Mouse (Mus musculus) kidney, adult 2 months (tissue): Measurements from ENCODE around the gene Cav1. TPM values are rescaled to one million over a fixed set of nuclear protein-coding genes. Genes with fewer than 3 reads are reported as not detected.

ENCODE experiments used
- DNase-seq: peaks from one replicate; pipeline ENCODE4 v3.0.0; 2021
- H3K27ac ChIP-seq: fragments of 200-500 bp; 2 replicates; pipeline ENCODE4 v1.5.1; 2012; ENCODE audit warnings: low read depth, low read length, control low read depth, inconsistent platforms; ENCODE audit not compliant: insufficient read depth
- H3K27me3 ChIP-seq: fragments of 200-500 bp; replicated peaks from 2 replicates; pipeline ENCODE4 v1.6.1; 2012; ENCODE audit warnings: mild to moderate bottlenecking, moderate library complexity, low read length, inconsistent platforms; ENCODE audit not compliant: control insufficient read depth, insufficient read depth
- H3K36me3 ChIP-seq: fragments of 200-500 bp; 2 replicates; pipeline ENCODE4 v1.6.1; 2012; ENCODE audit warnings: mild to moderate bottlenecking, moderate library complexity, low read length, inconsistent platforms; ENCODE audit not compliant: control insufficient read depth, insufficient read depth
- H3K4me1 ChIP-seq: fragments of 200-500 bp; 2 replicates; pipeline ENCODE4 v1.6.1; 2011; ENCODE audit warnings: low read length; ENCODE audit not compliant: control insufficient read depth, insufficient read depth
- H3K4me3 ChIP-seq: fragments of 200-500 bp; 2 replicates; pipeline ENCODE4 v1.5.1; 2011; ENCODE audit warnings: mild to moderate bottlenecking, low read depth, low read length, control low read depth; ENCODE audit not compliant: insufficient read depth
- CTCF ChIP-seq: fragments of 200-500 bp; conservative IDR thresholded peaks from 2 replicates; pipeline ENCODE4 v1.5.1; 2011; ENCODE audit warnings: low read depth, mild to moderate bottlenecking, control low read depth, low read length, moderate library complexity, mixed read lengths; ENCODE audit not compliant: insufficient read depth, insufficient read length
- POLR2A ChIP-seq: fragments of 200-500 bp; IDR thresholded peaks from one replicate; pipeline ENCODE4 v1.6.1; 2011; ENCODE audit warnings: low read depth, low read length, control low read depth
- WGBS: fragments of 180-500 bp; shearing (Covaris S2); methylation state at CpG from one replicate; pipeline ENCODE4 v1.1.7; 2018; 5-methylcytosine and 5-hydroxymethylcytosine counted together
- polyA plus RNA-seq: library from polyadenylated mRNA; depleted of rRNA; stranded (reverse); fragments of >200 nt; gene quantifications from 2 replicates; pipeline ENCODE4 v1.2.3, GENCODE M21; 2012

Cav1 gene
- polyA plus RNA-seq, 1 experiment, result 149 TPM

- Histone ChIP-seq H3K4me3 (no peak overlapping the region), H3K27me3 (no peaks in the 10 kb centered on the region), H3K36me3 (no peaks in the 10 kb centered on the region), H3K27ac (no peak overlapping the region), H3K4me1 (peaks cover 2% of the 10 kb centered on the region; the same call in 1 of the 2 replicates)
- no peak for DNase-seq
- TF ChIP-seq CTCF, result no peak
- TF ChIP-seq POLR2A, result no peak
- WGBS, result 33% methylated on average over 1 of the region's 1 CpGs
These were observed 11.0 kb downstream of the Cav1 start for GRCm38 (mm10) chr6:17317167-17317524.

GRCm38 (mm10) chr6:17317944-17318343, 11.8 kb downstream of the Cav1 start:
- no peak for DNase-seq
- TF ChIP-seq POLR2A, result no peak
- no peak for TF ChIP-seq CTCF
- H3K27ac ChIP-seq, result no peak overlapping the region
- peaks cover 2% of the 10 kb centered on the region; the same call in 1 of the 2 replicates for H3K4me1 ChIP-seq
- H3K36me3 ChIP-seq, result no peaks in the 10 kb centered on the region
- H3K27me3 ChIP-seq, result no peaks in the 10 kb centered on the region
- 86% methylated on average over 1 of the region's 1 CpGs for WGBS
- no peak overlapping the region for H3K4me3 ChIP-seq

GRCm38 (mm10) chr6:17321976-17322375, 15.8 kb downstream of the Cav1 start:
- Histone ChIP-seq H3K36me3 (no peaks in the 10 kb centered on the region), H3K4me1 (no peaks in the 10 kb centered on the region; the same call in 1 of the 2 replicates), H3K27ac (no peak overlapping the region), H3K27me3 (no peaks in the 10 kb centered on the region), H3K4me3 (no peak overlapping the region)
- TF ChIP-seq CTCF (no peak), POLR2A (no peak)
- WGBS, result 75% methylated on average over 6 of the region's 6 CpGs
- no peak for DNase-seq

- H3K27me3 ChIP-seq, result no peaks in the 10 kb centered on the region
These were observed 21.1 kb downstream of the Cav1 start for GRCm38 (mm10) chr6:17327216-17327615.

GRCm38 (mm10) chr6:17329801-17330200, 23.7 kb downstream of the Cav1 start:
- TF ChIP-seq CTCF (no peak), POLR2A (no peak)
- no peak overlapping the region for H3K27ac ChIP-seq
- H3K27me3 ChIP-seq, result no peaks in the 10 kb centered on the region
- H3K36me3 ChIP-seq, result no peaks in the 10 kb centered on the region
- WGBS, result 66% methylated on average over 3 of the region's 3 CpGs
- H3K4me3 ChIP-seq, result no peak overlapping the region
- no peaks in the 10 kb centered on the region for H3K4me1 ChIP-seq
- no peak for DNase-seq

More at GRCm38 (mm10) chr6:17327216-17327615, 21.1 kb downstream of the Cav1 start:
- no peaks in the 10 kb centered on the region for H3K4me1 ChIP-seq
- H3K27ac ChIP-seq, result no peak overlapping the region
- 35% methylated on average over 11 of the region's 11 CpGs for WGBS
- H3K36me3 ChIP-seq, result no peaks in the 10 kb centered on the region
- H3K4me3 ChIP-seq, result no peak overlapping the region
- DNase-seq, result no peak
- TF ChIP-seq POLR2A (no peak), CTCF (no peak)

- WGBS, result 99% methylated on average over 2 of the region's 2 CpGs
These were observed 31.6 kb downstream of the Cav1 start for GRCm38 (mm10) chr6:17337724-17338123.

GRCm38 (mm10) chr6:17340406-17340805, 34.3 kb downstream of the Cav1 start:
- peak; percentile 4 for DNase-seq
- WGBS, result 11% methylated on average over 2 of the region's 2 CpGs
- no peaks in the 10 kb centered on the region for H3K27me3 ChIP-seq
- H3K27ac ChIP-seq, result no peak overlapping the region
- no peak for TF ChIP-seq POLR2A
- no peak for TF ChIP-seq CTCF
- no peaks in the 10 kb centered on the region for H3K36me3 ChIP-seq
- H3K4me3 ChIP-seq, result no peak overlapping the region
- H3K4me1 ChIP-seq, result no peaks in the 10 kb centered on the region

More at GRCm38 (mm10) chr6:17337724-17338123, 31.6 kb downstream of the Cav1 start:
- Histone ChIP-seq H3K27me3 (no peaks in the 10 kb centered on the region), H3K4me1 (no peaks in the 10 kb centered on the region), H3K4me3 (no peak overlapping the region), H3K27ac (no peak overlapping the region), H3K36me3 (no peaks in the 10 kb centered on the region)
- TF ChIP-seq POLR2A (no peak), CTCF (no peak)
- no peak for DNase-seq
